Mouse (Mus musculus) midbrain, embryonic 13.5 days (tissue): ENCODE data around the gene Troap. TPM values are rescaled to one million over a fixed set of nuclear protein-coding genes. Genes with fewer than 3 reads are reported as not detected.

Experiments used
- ATAC-seq: fragments of 200-750 bp; cut with Nextera tagmentation; 2 replicates; pipeline ENCODE4 v1.8.0; 2017; ENCODE audit warnings: mild to moderate bottlenecking, moderate TSS enrichment, moderate library complexity
- H3K27ac ChIP-seq: fragments of 300-500 bp; sonication (generic); 2 replicates; pipeline ENCODE4 v1.5.1; 2015; ENCODE audit warnings: inconsistent platforms, mild to moderate bottlenecking, moderate library complexity
- H3K27me3 ChIP-seq: fragments of 300-500 bp; sonication (generic); 2 replicates; pipeline ENCODE4 v1.6.1; 2015; ENCODE audit warnings: mild to moderate bottlenecking, inconsistent platforms
- H3K36me3 ChIP-seq: fragments of 300-500 bp; sonication (generic); 2 replicates; pipeline ENCODE4 v1.6.1; 2015; ENCODE audit warnings: mild to moderate bottlenecking, inconsistent platforms
- H3K4me1 ChIP-seq: fragments of 300-500 bp; sonication (generic); replicated peaks from 2 replicates; pipeline ENCODE4 v1.6.1; 2015; ENCODE audit warnings: inconsistent platforms
- H3K4me2 ChIP-seq: fragments of 300-500 bp; sonication (generic); replicated peaks from 2 replicates; pipeline ENCODE4 v1.6.1; 2015; ENCODE audit warnings: moderate library complexity, mild to moderate bottlenecking, inconsistent platforms
- H3K4me3 ChIP-seq: fragments of 300-500 bp; sonication (generic); replicated peaks from 2 replicates; pipeline ENCODE4 v1.5.1; 2015; ENCODE audit warnings: mild to moderate bottlenecking, inconsistent platforms
- H3K9ac ChIP-seq: fragments of 300-500 bp; sonication (generic); replicated peaks from 2 replicates; pipeline ENCODE4 v1.6.1; 2015; ENCODE audit warnings: mild to moderate bottlenecking, inconsistent platforms
- H3K9me3 ChIP-seq: fragments of 300-500 bp; sonication (generic); 2 replicates; pipeline ENCODE4 v1.6.1; 2016; ENCODE audit warnings: mild to moderate bottlenecking, inconsistent platforms
- WGBS: fragments of 180-500 bp; shearing (Covaris S2); methylation state at CpG from one replicate; pipeline ENCODE4 v1.1.7; 2015; 5-methylcytosine and 5-hydroxymethylcytosine counted together
- polyA plus RNA-seq: library from polyadenylated mRNA; unstranded; fragments of >200 nt; fragmentation: Nextera tagmentation; extraction: Ambion mirVana; gene quantifications from 2 replicates; pipeline ENCODE4 v1.2.1, GENCODE M21; 2015

The Troap gene
- 13.3 and 14.6 TPM in 2 replicates for polyA plus RNA-seq

DNA sequence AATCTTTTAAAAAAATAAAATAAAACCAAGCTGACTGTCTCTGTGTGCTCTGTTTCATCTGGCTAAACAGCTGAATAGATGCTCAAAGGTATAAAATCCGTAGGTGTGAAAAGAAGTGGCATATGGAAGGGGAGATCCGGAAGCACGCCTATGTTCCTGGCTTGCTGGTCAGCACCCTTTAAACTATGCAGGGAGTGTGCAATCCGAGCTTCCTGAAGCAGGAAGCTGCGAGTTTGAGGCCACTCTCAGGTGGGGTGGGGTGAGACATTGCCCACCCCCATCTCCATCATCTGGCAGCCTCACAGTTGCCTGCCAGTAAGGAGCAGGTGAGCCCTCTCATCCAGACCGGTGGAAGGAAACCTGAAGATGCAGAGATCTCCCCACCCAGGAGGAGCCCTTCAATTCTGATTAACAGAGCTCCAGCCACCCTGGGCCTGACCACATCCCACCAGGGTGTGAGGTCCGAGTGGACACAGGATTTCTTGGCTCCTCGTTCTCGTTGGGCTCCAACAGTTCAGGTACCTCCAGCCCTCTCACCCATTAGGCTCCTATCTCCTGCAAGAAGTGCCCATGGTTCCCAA, at the start of gene Troap:
TSS of gene Troap (plus strand) at position 557 of the 581 bp plus-strand sequence.
- H3K27ac ChIP-seq = peak within 1 kb of the TSS; percentile 94
- H3K4me3 ChIP-seq = peak within 1 kb of the TSS; percentile 51
- H3K4me2 ChIP-seq = peak within 1 kb of the TSS; percentile 81
- 23% methylated on average over 9 of the region's 9 CpGs for WGBS
- peak within 1 kb of the TSS; percentile 83 for H3K9ac ChIP-seq
- peaks cover 8% of the 10 kb centered on the region; the same call in 1 of the 2 replicates for H3K36me3 ChIP-seq
- ATAC-seq = no peak; the same call in 1 of the 2 replicates
- no peaks in the 10 kb centered on the region for H3K27me3 ChIP-seq
- H3K9me3 ChIP-seq = no peaks in the 10 kb centered on the region
- peaks cover 15% of the 10 kb centered on the region for H3K4me1 ChIP-seq

GRCm38 (mm10) chr15:99024668-99025314, 49.6 kb upstream of the Troap start:
- Histone ChIP-seq H3K4me1 (peaks cover 9% of the 10 kb centered on the region), H3K36me3 (no peaks in the 10 kb centered on the region), H3K4me3 (no peak overlapping the region), H3K9me3 (no peaks in the 10 kb centered on the region), H3K27me3 (peaks cover 6% of the 10 kb centered on the region), H3K27ac (no peak overlapping the region), H3K4me2 (no peak overlapping the region), H3K9ac (no peak overlapping the region)
- WGBS = 19% methylated on average over 7 of the region's 8 CpGs
- no peak for ATAC-seq

GRCm38 (mm10) chr15:99025414-99025813, 49.0 kb upstream of the Troap start:
- no peaks in the 10 kb centered on the region for H3K36me3 ChIP-seq
- peaks cover 12% of the 10 kb centered on the region for H3K27me3 ChIP-seq
- no peak overlapping the region for H3K4me3 ChIP-seq
- no peak for ATAC-seq
- H3K9ac ChIP-seq = no peak overlapping the region
- no peaks in the 10 kb centered on the region for H3K9me3 ChIP-seq
- no peak overlapping the region for H3K27ac ChIP-seq
- H3K4me1 ChIP-seq = peaks cover 15% of the 10 kb centered on the region
- WGBS = 81% methylated on average over 13 of the region's 13 CpGs
- H3K4me2 ChIP-seq = no peak overlapping the region

DNA sequence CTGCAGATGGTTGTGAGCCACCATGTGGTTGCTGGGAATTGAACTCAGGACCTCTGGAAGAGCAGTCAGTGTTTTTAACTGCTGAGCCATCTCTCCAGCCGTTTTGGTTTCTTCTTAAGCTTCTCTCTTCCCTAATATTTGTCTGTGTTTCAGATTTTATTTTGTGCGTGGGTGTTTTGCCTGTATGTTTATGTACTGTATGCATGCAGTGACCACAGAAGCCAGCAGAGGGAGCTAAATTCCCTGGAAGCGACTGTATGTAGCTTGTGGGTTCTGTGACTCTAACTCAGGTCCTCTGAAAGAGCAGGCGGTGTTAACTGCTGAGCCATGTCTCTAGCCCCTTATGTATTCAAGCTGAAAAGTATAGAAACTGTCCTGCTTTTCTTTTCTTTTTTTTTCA, 48.1 kb upstream of the Troap start:
- Histone ChIP-seq H3K27me3 (peaks cover 19% of the 10 kb centered on the region), H3K4me2 (no peak overlapping the region), H3K27ac (no peak overlapping the region), H3K4me3 (no peak overlapping the region), H3K9ac (no peak overlapping the region), H3K9me3 (no peaks in the 10 kb centered on the region), H3K36me3 (no peaks in the 10 kb centered on the region), H3K4me1 (peaks cover 18% of the 10 kb centered on the region)
- no peak for ATAC-seq
- 51% methylated on average over 4 of the region's 4 CpGs for WGBS

DNA sequence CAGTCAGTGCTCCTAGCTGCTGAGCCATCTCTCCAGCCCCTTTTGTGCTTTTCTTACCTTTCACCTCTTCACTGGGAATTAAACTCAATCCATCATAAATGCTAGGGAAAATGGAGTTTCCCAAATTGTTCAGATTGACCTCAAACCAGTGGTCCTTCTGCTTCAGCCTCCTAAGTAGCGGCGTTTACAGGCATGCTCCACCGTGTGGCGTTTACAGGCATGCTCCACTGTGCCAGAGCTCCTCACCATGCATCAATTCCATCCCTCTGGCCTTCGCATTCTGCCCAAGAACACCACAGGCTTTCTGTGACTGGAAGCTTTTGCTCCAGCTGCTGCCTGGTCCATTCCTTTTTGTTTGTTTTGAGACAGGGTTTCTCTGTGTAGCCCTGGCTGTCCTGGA, 47.3 kb upstream of the Troap start:
- 77% methylated on average over 5 of the region's 5 CpGs for WGBS
- Histone ChIP-seq H3K27me3 (peaks cover 21% of the 10 kb centered on the region), H3K27ac (no peak overlapping the region)

GRCm38 (mm10) chr15:99028874-99029458, 45.4 kb upstream of the Troap start:
- ATAC-seq = no peak
- H3K27me3 ChIP-seq = peaks cover 21% of the 10 kb centered on the region
- H3K27ac ChIP-seq = no peak overlapping the region
- H3K4me3 ChIP-seq = peak overlapping the region; percentile 43
- no peaks in the 10 kb centered on the region for H3K36me3 ChIP-seq
- H3K9ac ChIP-seq = peak overlapping the region; percentile 54; the same call in 1 of the 2 replicates
- WGBS = 2% methylated on average over 10 of the region's 10 CpGs
- no peaks in the 10 kb centered on the region for H3K9me3 ChIP-seq
- H3K4me1 ChIP-seq = peaks cover 28% of the 10 kb centered on the region
- peak overlapping the region; percentile 74 for H3K4me2 ChIP-seq

More for the DNA sequence above, 47.3 kb upstream of the Troap start:
- no peak for ATAC-seq
- Histone ChIP-seq H3K9me3 (no peaks in the 10 kb centered on the region), H3K4me2 (no peak overlapping the region), H3K4me1 (peaks cover 21% of the 10 kb centered on the region), H3K9ac (no peak overlapping the region), H3K36me3 (no peaks in the 10 kb centered on the region), H3K4me3 (no peak overlapping the region)

GRCm38 (mm10) chr15:99029619-99030584, 44.5 kb upstream of the Troap start, which contains the start of gene Tuba1c:
Tuba1c (plus strand) TSS chr15:99029891.
- no peaks in the 10 kb centered on the region for H3K36me3 ChIP-seq
- H3K9me3 ChIP-seq = no peaks in the 10 kb centered on the region
- peak within 1 kb of the TSS; percentile 43 for H3K4me3 ChIP-seq
- peaks cover 21% of the 10 kb centered on the region for H3K27me3 ChIP-seq
- H3K4me1 ChIP-seq = peaks cover 28% of the 10 kb centered on the region
- under 1% methylated on average over 51 of the region's 52 CpGs for WGBS
- H3K27ac ChIP-seq = no peak within 1 kb of the TSS
- H3K9ac ChIP-seq = peak within 1 kb of the TSS; percentile 54
- peak within 1 kb of the TSS; percentile 74 for H3K4me2 ChIP-seq
- ATAC-seq = peak; percentile 74

- Histone ChIP-seq H3K4me1 (peaks cover 28% of the 10 kb centered on the region), H3K9me3 (no peaks in the 10 kb centered on the region), H3K27me3 (peaks cover 21% of the 10 kb centered on the region), H3K4me3 (peak overlapping the region; percentile 43), H3K9ac (peak overlapping the region; percentile 54), H3K4me2 (peak overlapping the region; percentile 74), H3K27ac (no peak overlapping the region), H3K36me3 (no peaks in the 10 kb centered on the region)
- ATAC-seq = no peak; the same call in 1 of the 2 replicates
- 15% methylated on average over 26 of the region's 26 CpGs for WGBS
Measured at GRCm38 (mm10) chr15:99030585-99031387, 43.6 kb upstream of the Troap start.

GRCm38 (mm10) chr15:99031388-99031675, 43.0 kb upstream of the Troap start:
- no peaks in the 10 kb centered on the region for H3K9me3 ChIP-seq
- H3K27me3 ChIP-seq = peaks cover 21% of the 10 kb centered on the region
- H3K4me1 ChIP-seq = peaks cover 28% of the 10 kb centered on the region
- H3K4me2 ChIP-seq = peak overlapping the region; percentile 74
- H3K4me3 ChIP-seq = peak overlapping the region; percentile 43
- no peak for ATAC-seq
- WGBS = 87% methylated on average over 4 of the region's 4 CpGs
- H3K9ac ChIP-seq = no peak overlapping the region
- no peak overlapping the region for H3K27ac ChIP-seq
- H3K36me3 ChIP-seq = peaks cover 2% of the 10 kb centered on the region; the same call in 1 of the 2 replicates

- peak overlapping the region; percentile 74 for H3K4me2 ChIP-seq
- H3K36me3 ChIP-seq = peaks cover 5% of the 10 kb centered on the region; the same call in 1 of the 2 replicates
- no peak overlapping the region for H3K27ac ChIP-seq
- peaks cover 28% of the 10 kb centered on the region for H3K4me1 ChIP-seq
- 75% methylated on average over 9 of the region's 9 CpGs for WGBS
- H3K9me3 ChIP-seq = no peaks in the 10 kb centered on the region
- no peak for ATAC-seq
- H3K4me3 ChIP-seq = no peak overlapping the region
- H3K27me3 ChIP-seq = peaks cover 21% of the 10 kb centered on the region
- H3K9ac ChIP-seq = no peak overlapping the region
Measured at GRCm38 (mm10) chr15:99032041-99032725, 42.2 kb upstream of the Troap start.
